Comparison of ENCODE assay signal across 8 mouse cellular contexts in genomic region chr5:67427443-67428360, GRCm38 (mm10). TPM values are rescaled to one million over a fixed set of nuclear protein-coding genes. Genes with fewer than 3 reads are reported as not detected.
DNase-seq lines count a peak whose midpoint lies in the region; ATAC-seq and TF ChIP-seq lines count a peak whose summit lies in the region.

Gene Bend4, minus strand, starts transcription at chr5:67428310.

- H3K4me1 ChIP-seq in E14TG2a.4 (replicated peaks; ENCODE audit: low read depth, low read length), result peaks cover 29% of the 10 kb centered on the region
- peaks cover 25% of the 10 kb centered on the region for H3K4me1 ChIP-seq in forebrain, embryonic 15.5 days
- H3K4me1 ChIP-seq in lung, embryonic 15.5 days, result peaks cover 12% of the 10 kb centered on the region; the same call in 1 of the 2 replicates

- peak; percentile 87 for ATAC-seq in forebrain, embryonic 15.5 days (replicated peaks)
- ATAC-seq in lung, embryonic 15.5 days (ENCODE audit: borderline replicate concordance, extremely low read depth, low FRiP score, low TSS enrichment), result peak; percentile 78

- peak within 1 kb of the TSS; percentile 77 for H3K27ac ChIP-seq in forebrain, embryonic 15.5 days (replicated peaks)
- peak within 1 kb of the TSS; percentile 65 for H3K27ac ChIP-seq in lung, embryonic 15.5 days

- H3K4me3 ChIP-seq in E14TG2a.4 (replicated peaks; ENCODE audit: low read length), result peak within 1 kb of the TSS; percentile 82
- peak within 1 kb of the TSS; percentile 62 for H3K4me3 ChIP-seq in forebrain, embryonic 15.5 days
- H3K4me3 ChIP-seq in lung, embryonic 15.5 days, result peak within 1 kb of the TSS; percentile 64

- no peak for TF ChIP-seq CTCF in E14TG2a.4 (conservative IDR thresholded peaks at IDR 0.05; ENCODE audit: low read length)

- H3K36me3 ChIP-seq in E14TG2a.4 (ENCODE audit: insufficient read depth, low read length), result no peaks in the 10 kb centered on the region
- no peaks in the 10 kb centered on the region for H3K36me3 ChIP-seq in forebrain, embryonic 15.5 days
- no peaks in the 10 kb centered on the region for H3K36me3 ChIP-seq in lung, embryonic 15.5 days

- H3K4me2 ChIP-seq in forebrain, embryonic 15.5 days (replicated peaks), result peak within 1 kb of the TSS; percentile 81
- H3K4me2 ChIP-seq in lung, embryonic 15.5 days, result peak within 1 kb of the TSS; percentile 86

- DNase-seq in c-Kit-positive CD71-positive TER-119-positive erythroid progenitor cells, embryonic 14.5 days (ENCODE audit: low spot score), result peak; percentile 10
- peak; percentile 67 to 70 for DNase-seq in heart, postnatal 36 days
- peak; percentile 80 for DNase-seq in layer of hippocampus, adult 9-11 months
- DNase-seq in ovary, postnatal 10 days (ENCODE audit: low spot score), result peak; percentile 38
- peak; percentile 54 for DNase-seq in thymus, postnatal 0 days (ENCODE audit: low spot score)

- no peaks in the 10 kb centered on the region for H3K9me3 ChIP-seq in E14TG2a.4 (ENCODE audit: low read length)
- H3K9me3 ChIP-seq in forebrain, embryonic 15.5 days, result no peaks in the 10 kb centered on the region
- no peaks in the 10 kb centered on the region for H3K9me3 ChIP-seq in lung, embryonic 15.5 days

- intact Hi-C loops in heart, postnatal 36 days (cut with DNase I), result no loop called here

- WGBS in forebrain, embryonic 15.5 days, result 2% methylated on average over 84 of the region's 90 CpGs
- 2% methylated on average over 68 of the region's 90 CpGs for WGBS in lung, embryonic 15.5 days

- peaks cover 39% of the 10 kb centered on the region for H3K27me3 ChIP-seq in E14TG2a.4 (ENCODE audit: insufficient read depth, low read length)
- peaks cover 12% of the 10 kb centered on the region for H3K27me3 ChIP-seq in forebrain, embryonic 15.5 days
- H3K27me3 ChIP-seq in lung, embryonic 15.5 days, result peaks cover 15% of the 10 kb centered on the region

- H3K9ac ChIP-seq in forebrain, embryonic 15.5 days (replicated peaks), result peak within 1 kb of the TSS; percentile 63
- peak within 1 kb of the TSS; percentile 54 for H3K9ac ChIP-seq in lung, embryonic 15.5 days

RNA-seq across cellular contexts. Expression of gene Bend4, which starts in this region (rescaled TPM):
- 7.4 and 7.8 TPM in 2 replicates for polyA plus RNA-seq in forebrain, embryonic 15.5 days (2015; fragmentation: Nextera tagmentation; extraction: Ambion mirVana)
- total RNA-seq in heart, postnatal 36 days (2021), result 1 to 10 TPM; 1.6 to 3.3 TPM
- 6.6 and 7.4 TPM in 2 replicates for polyA plus RNA-seq in lung, embryonic 15.5 days (2015; fragmentation: Nextera tagmentation; extraction: Ambion mirVana)
- polyA plus RNA-seq in thymus, postnatal 0 days (2015; fragmentation: Nextera tagmentation; extraction: Ambion mirVana), result 0.67 and 0.92 TPM in 2 replicates

Comparison
In these comparisons a context has a peak if more than half of its experiments do, and no peak if none do; other contexts are left out.
1. Peak in every context shown above with its lines: DNase-seq, ATAC-seq, H3K4me3 ChIP-seq and H3K27ac ChIP-seq.
2. Peak in DNase-seq in thymus, postnatal 0 days; RNA of the gene not detected or under 1 TPM.
3. DNase-seq: peak in every context shown above with its lines; median percentile 80 in layer of hippocampus, adult 9-11 months; 68 in heart, postnatal 36 days; 54 in thymus, postnatal 0 days; 38 in ovary, postnatal 10 days; 10 in c-Kit-positive CD71-positive TER-119-positive erythroid progenitor cells, embryonic 14.5 days.